Mouse (Mus musculus): ENCODE measurements around the gene Mfsd11. TPM values are rescaled to one million over a fixed set of nuclear protein-coding genes. Genes with fewer than 3 reads are reported as not detected.
A peak's percentile ranks its signal among the peaks of the same experiment; 100 is the strongest.

Gene Mfsd11
- total and polyA plus RNA-seq, 3 experiments: 25.4 to 25.7 TPM; not detected in 1

GRCm38 (mm10) chr11:116842531-116843260 lies 9.5 kb upstream of the Mfsd11 start (continued):
- TF ChIP-seq POLR2AphosphoS5 (IDR thresholded peaks at IDR 0.05; ENCODE audit: borderline replicate concordance, low read depth, low read length): no peak

- Histone ChIP-seq H3K36me3 (ENCODE audit: control insufficient read depth in 1 of 2, insufficient read depth in 2 of 2, low read length in 2 of 2) (peaks cover 18 to 52% of the 10 kb centered on the region in 2 experiments), H3K9ac (ENCODE audit: control insufficient read depth, low read depth, low read length, poor library complexity, severe bottlenecking) (peak within 1 kb of the TSS; percentile 94), H3K4me1 (ENCODE audit: control insufficient read depth in 1 of 2, insufficient read depth in 2 of 2, low read length in 2 of 2) (peaks cover 8 to 27% of the 10 kb centered on the region in 2 experiments)
- TF ChIP-seq POLR2AphosphoS2 (IDR thresholded peaks at IDR 0.05; ENCODE audit: low read length) (peak; percentile 79), USF1 (IDR thresholded peaks at IDR 0.05; ENCODE audit: low read depth, low read length) (peak; percentile 14; the same call in 1 of the 2 replicates), NRF1 (IDR thresholded peaks at IDR 0.05; ENCODE audit: insufficient read depth, low read depth, low read length, poor library complexity, severe bottlenecking) (peak; percentile 48; the same call in 1 of the 2 replicates), RAD21 (IDR thresholded peaks at IDR 0.05; ENCODE audit: low read depth, low read length) (no peak), MAX (IDR thresholded peaks at IDR 0.05; ENCODE audit: low read length) (peak; percentile 89), ZNF384 (IDR thresholded peaks at IDR 0.05; ENCODE audit: low read depth, low read length) (no peak), CTCF (IDR thresholded peaks at IDR 0.05 in 2 of 3, conservative IDR thresholded peaks at IDR 0.05 in 1 of 3; ENCODE audit: control insufficient read depth in 1 of 3, insufficient read depth in 1 of 3, low read depth in 2 of 3, low read length in 3 of 3, poor library complexity in 1 of 3, severe bottlenecking in 1 of 3) (0 out of 6 replicates have a peak, but pooled peaks of 1 of the 3 experiments have one; percentile 1), TBP (IDR thresholded peaks at IDR 0.05; ENCODE audit: low read depth, low read length) (peak; percentile 58), MYB (IDR thresholded peaks at IDR 0.05; ENCODE audit: low read depth, low read length) (no peak), MXI1 (IDR thresholded peaks at IDR 0.05; ENCODE audit: low read depth, low read length) (peak; percentile 99), NELFE (IDR thresholded peaks at IDR 0.05; ENCODE audit: low read depth, low read length) (peak; percentile 86), ZMIZ1 (IDR thresholded peaks at IDR 0.05; ENCODE audit: low read depth, low read length) (no peak; the same call in 1 of the 2 replicates), JUND (IDR thresholded peaks at IDR 0.05; ENCODE audit: low read depth, low read length) (no peak), TAL1 (IDR thresholded peaks at IDR 0.05; ENCODE audit: low read length) (no peak), CHD1 (IDR thresholded peaks at IDR 0.05; ENCODE audit: low read depth, low read length) (no peak), ZKSCAN1 (IDR thresholded peaks at IDR 0.05; ENCODE audit: low read depth, low read length) (no peak), CHD2 (IDR thresholded peaks at IDR 0.05; ENCODE audit: low read length) (no peak), RCOR1 (IDR thresholded peaks at IDR 0.05; ENCODE audit: low read depth, low read length) (no peak), POLR2AphosphoS5 (IDR thresholded peaks at IDR 0.05; ENCODE audit: borderline replicate concordance, low read depth, low read length) (no peak), MEF2A (IDR thresholded peaks at IDR 0.05; ENCODE audit: extremely low read depth, insufficient replicate concordance, low read depth, low read length, poor library complexity, severe bottlenecking) (no peak), KAT2A (conservative IDR thresholded peaks at IDR 0.05; ENCODE audit: low read depth, low read length) (no peak; the same call in 1 of the 2 replicates), BHLHE40 (IDR thresholded peaks at IDR 0.05; ENCODE audit: borderline replicate concordance, low read depth, low read length) (no peak), ZC3H11A (IDR thresholded peaks at IDR 0.05; ENCODE audit: low read depth, low read length) (no peak), GABPA (IDR thresholded peaks at IDR 0.05; ENCODE audit: low read depth, low read length) (no peak), UBTF (IDR thresholded peaks at IDR 0.05; ENCODE audit: borderline replicate concordance, insufficient read depth, low read depth, low read length) (no peak), MAFK (IDR thresholded peaks at IDR 0.05; ENCODE audit: borderline replicate concordance, low read depth, low read length) (no peak), ELF1 (IDR thresholded peaks at IDR 0.05; ENCODE audit: low read depth, low read length) (peak; percentile 90), ETS1 (IDR thresholded peaks at IDR 0.05; ENCODE audit: low read depth, low read length) (peak; percentile 21; the same call in 1 of the 2 replicates), HCFC1 (IDR thresholded peaks at IDR 0.05; ENCODE audit: low read depth, low read length) (peak; percentile 94), MAZ (IDR thresholded peaks at IDR 0.05; ENCODE audit: low read depth, low read length) (peak; percentile 92; the same call in 1 of the 2 replicates)
These were observed 8.7 kb upstream of the Mfsd11 start, which contains the start of the genes Mettl23 and Jmjd6 for GRCm38 (mm10) chr11:116843261-116844233. Mettl23 (plus strand) TSS chr11:116843278. Jmjd6 (minus strand) TSS chr11:116843449.

More at GRCm38 (mm10) chr11:116843261-116844233, 8.7 kb upstream of the Mfsd11 start, which contains the start of the genes Mettl23 and Jmjd6:
- H3K79me2 ChIP-seq (ENCODE audit: control insufficient read depth, insufficient read depth, low read length, poor library complexity): peaks cover 77% of the 10 kb centered on the region
- no peaks in the 10 kb centered on the region for H3K9me3 ChIP-seq (replicated peaks; ENCODE audit: insufficient read depth, low read length)
- H3K27ac ChIP-seq (ENCODE audit: control insufficient read depth, low read depth, low read length): peak within 1 kb of the TSS; percentile 82
- DNase-seq (ENCODE audit: low read depth, low spot score): peak; percentile 99
- peak within 1 kb of the TSS; percentile 75 to 94 for H3K4me3 ChIP-seq (ENCODE audit: control insufficient read depth in 1 of 2, insufficient read depth in 1 of 2, low read depth in 2 of 2, low read length in 2 of 2)
- H3K27me3 ChIP-seq (ENCODE audit: control insufficient read depth in 1 of 2, insufficient read depth in 2 of 2, low read length in 2 of 2): no peaks in the 10 kb centered on the region
